In genomic region chr1:187825421-187826097, GRCm38 (mm10) we compare ENCODE assay signal across 19 mouse cellular contexts.
DNase-seq lines count a peak whose midpoint lies in the region; ATAC-seq and TF ChIP-seq lines count a peak whose summit lies in the region.
"Had no signal": no experiment of that assay in that cellular context is flagged by ENCODE, and none has a peak within 500 bp of the region (broad histone marks: within the 10 kb centered on the region; RNA-seq: fewer than 3 reads in every experiment).

No protein-coding gene starts in this region.

- WGBS in heart, embryonic 12.5 days = 72% methylated on average over 9 of the region's 9 CpGs
- WGBS in intestine, embryonic 14.5 days = 64% methylated on average over 9 of the region's 9 CpGs
- WGBS in intestine, embryonic 16.5 days = 74% methylated on average over 9 of the region's 9 CpGs
- WGBS in lung, embryonic 14.5 days = 72% methylated on average over 9 of the region's 9 CpGs

- H3K4me3 ChIP-seq in heart, embryonic 12.5 days = no peak overlapping the region
- H3K4me3 ChIP-seq in intestine, embryonic 14.5 days (ENCODE audit: low read depth, low read length) = no peak overlapping the region
- H3K4me3 ChIP-seq in intestine, embryonic 16.5 days (ENCODE audit: low read length) = no peak overlapping the region
- H3K4me3 ChIP-seq in lung, embryonic 14.5 days (ENCODE audit: low read depth, low read length) = no peak overlapping the region
- H3K4me3 ChIP-seq: gastrocnemius, adult 2 months; hindbrain, embryonic 10.5 days; layer of hippocampus, adult 2 months; midbrain, embryonic 10.5 days; myocyte; neural tube, embryonic 13.5 days had no signal

- H3K4me2 ChIP-seq in heart, embryonic 12.5 days = no peak overlapping the region
- no peak overlapping the region for H3K4me2 ChIP-seq in intestine, embryonic 14.5 days (ENCODE audit: low read length)
- no peak overlapping the region for H3K4me2 ChIP-seq in intestine, embryonic 16.5 days (ENCODE audit: low read depth, low read length)
- no peak overlapping the region for H3K4me2 ChIP-seq in lung, embryonic 14.5 days
- H3K4me2 ChIP-seq: neural tube, embryonic 13.5 days had no signal

- H3K9me3 ChIP-seq in heart, embryonic 12.5 days (replicated peaks) = no peaks in the 10 kb centered on the region
- no peaks in the 10 kb centered on the region for H3K9me3 ChIP-seq in intestine, embryonic 14.5 days (ENCODE audit: control insufficient read depth, low read length)
- H3K9me3 ChIP-seq in intestine, embryonic 16.5 days (ENCODE audit: control insufficient read depth, low read length) = no peaks in the 10 kb centered on the region
- no peaks in the 10 kb centered on the region for H3K9me3 ChIP-seq in lung, embryonic 14.5 days (ENCODE audit: low read depth, low read length)
- H3K9me3 ChIP-seq: hindbrain, embryonic 10.5 days; midbrain, embryonic 10.5 days; neural tube, embryonic 13.5 days had no signal

- intact Hi-C loops in heart, postnatal 14 days (cut with DNase I) = no loop called here

- TF ChIP-seq CTCF in lung, embryonic 14.5 days (IDR thresholded peaks at IDR 0.05; ENCODE audit: low read depth) = no peak

- ATAC-seq in heart, embryonic 12.5 days (ENCODE audit: insufficient number of reproducible peaks, low FRiP score) = no peak
- ATAC-seq in intestine, embryonic 14.5 days (replicated peaks; ENCODE audit: low FRiP score, low TSS enrichment, low read depth) = no peak
- no peak for ATAC-seq in intestine, embryonic 16.5 days
- peak; percentile 19; the same call in 1 of the 2 replicates for ATAC-seq in lung, embryonic 14.5 days (ENCODE audit: insufficient read depth)
- ATAC-seq: activated CD4-positive, CD25-positive, alpha-beta regulatory T cell, adult 4 months; midbrain, embryonic 16.5 days had no signal

- H3K4me1 ChIP-seq in heart, embryonic 12.5 days (replicated peaks) = peaks cover 31% of the 10 kb centered on the region
- H3K4me1 ChIP-seq in intestine, embryonic 14.5 days (replicated peaks; ENCODE audit: control insufficient read depth, insufficient read depth, low read length) = peaks cover 4% of the 10 kb centered on the region; the same call in 1 of the 2 replicates
- peaks cover 13% of the 10 kb centered on the region for H3K4me1 ChIP-seq in intestine, embryonic 16.5 days (ENCODE audit: control insufficient read depth, insufficient read depth, low read length)
- H3K4me1 ChIP-seq in lung, embryonic 14.5 days (ENCODE audit: insufficient read depth) = peaks cover 10% of the 10 kb centered on the region; the same call in 1 of the 2 replicates

- no peaks in the 10 kb centered on the region for H3K36me3 ChIP-seq in heart, embryonic 12.5 days
- H3K36me3 ChIP-seq in intestine, embryonic 14.5 days (ENCODE audit: control insufficient read depth, insufficient read depth, low read length) = no peaks in the 10 kb centered on the region
- no peaks in the 10 kb centered on the region for H3K36me3 ChIP-seq in intestine, embryonic 16.5 days (ENCODE audit: control insufficient read depth, insufficient read depth, low read length)
- no peaks in the 10 kb centered on the region for H3K36me3 ChIP-seq in lung, embryonic 14.5 days (ENCODE audit: insufficient read depth)
- H3K36me3 ChIP-seq: hindbrain, embryonic 10.5 days; midbrain, embryonic 10.5 days; neural tube, embryonic 13.5 days had no signal

- H3K27ac ChIP-seq in heart, embryonic 12.5 days (ENCODE audit: poor library complexity, severe bottlenecking) = peak overlapping the region; percentile 47; the same call in 1 of the 2 replicates
- H3K27ac ChIP-seq in intestine, embryonic 14.5 days (ENCODE audit: low read depth) = peak overlapping the region; percentile 35; the same call in 1 of the 2 replicates
- H3K27ac ChIP-seq in intestine, embryonic 16.5 days (ENCODE audit: low read length) = no peak overlapping the region
- no peak overlapping the region; the same call in 1 of the 2 replicates for H3K27ac ChIP-seq in lung, embryonic 14.5 days (ENCODE audit: low read depth)
- H3K27ac ChIP-seq: gastrocnemius, adult 2 months; hindbrain, embryonic 10.5 days; layer of hippocampus, adult 2 months; midbrain, embryonic 10.5 days; neural tube, embryonic 13.5 days had no signal

- no peak overlapping the region for H3K9ac ChIP-seq in heart, embryonic 12.5 days
- no peak overlapping the region for H3K9ac ChIP-seq in intestine, embryonic 14.5 days (ENCODE audit: low read length)
- no peak overlapping the region for H3K9ac ChIP-seq in intestine, embryonic 16.5 days (ENCODE audit: low read depth, low read length)
- H3K9ac ChIP-seq in lung, embryonic 14.5 days = no peak overlapping the region
- H3K9ac ChIP-seq: neural tube, embryonic 13.5 days had no signal

- H3K27me3 ChIP-seq in heart, embryonic 12.5 days (replicated peaks) = no peaks in the 10 kb centered on the region
- no peaks in the 10 kb centered on the region for H3K27me3 ChIP-seq in intestine, embryonic 14.5 days (replicated peaks; ENCODE audit: control insufficient read depth, insufficient read depth, low read length)
- no peaks in the 10 kb centered on the region for H3K27me3 ChIP-seq in intestine, embryonic 16.5 days (replicated peaks; ENCODE audit: control insufficient read depth, insufficient read depth, low read length)
- no peaks in the 10 kb centered on the region for H3K27me3 ChIP-seq in lung, embryonic 14.5 days (ENCODE audit: insufficient read depth, low read length)
- H3K27me3 ChIP-seq: neural tube, embryonic 13.5 days had no signal

- DNase-seq in heart, postnatal 14 days = no peak
- DNase-seq in intestine, embryonic 14.5 days (ENCODE audit: low spot score) = no peak
- no peak for DNase-seq in lung, embryonic 14.5 days
- DNase-seq in lung, postnatal 25 days (ENCODE audit: low spot score) = no peak
- no peak for DNase-seq in ovary, postnatal 14 days (ENCODE audit: low spot score)
- DNase-seq: adrenal gland, adult 8-10 months; cerebellum, adult 18-20 months; cerebellum, postnatal 14 days; gastrocnemius, adult 2 months; kidney, postnatal 14 days had no signal

Comparison
In these comparisons a context has a peak if more than half of its experiments do, and no peak if none do; other contexts are left out.
1. H3K27ac ChIP-seq: peak in heart, embryonic 12.5 days (single experiment) and intestine, embryonic 14.5 days (single experiment); none in intestine, embryonic 16.5 days (single experiment) and lung, embryonic 14.5 days (single experiment).